Mouse (Mus musculus) CH12.LX (cell line): Measurements from ENCODE around the gene Ttll8. TPM values are rescaled to one million over a fixed set of nuclear protein-coding genes. Genes with fewer than 3 reads are reported as not detected.

ENCODE experiments used
- DNase-seq: peaks from one replicate; pipeline ENCODE4 v3.0.0-alpha.2; 2013; ENCODE audit errors: extremely low read depth
- H3K27ac ChIP-seq: 2 replicates; pipeline ENCODE4 v1.5.1; 2012; ENCODE audit warnings: low read depth, mild to moderate bottlenecking, control low read depth, moderate library complexity; ENCODE audit not compliant: insufficient read depth
- H3K27me3 ChIP-seq: replicated peaks from 2 replicates; pipeline ENCODE3; 2012; ENCODE audit warnings: inconsistent platforms
- H3K36me3 ChIP-seq, 2 experiments: replicated peaks in 1 of 2; 2 replicates each; pipeline versions ENCODE3 to v1.6.1; 2012; ENCODE audit warnings: inconsistent platforms in 1 of 2, low read length in 1 of 2, mild to moderate bottlenecking in 1 of 2, mixed read lengths in 1 of 2, moderate library complexity in 1 of 2; ENCODE audit not compliant: control insufficient read depth in 1 of 2, insufficient read depth in 1 of 2
- H3K4me1 ChIP-seq, 2 experiments: 2 replicates each; pipeline ENCODE4 v1.6.1; 2012; ENCODE audit warnings: inconsistent platforms in 1 of 2, moderate library complexity in 1 of 2; ENCODE audit not compliant: insufficient read depth in 2 of 2, control insufficient read depth in 1 of 2
- H3K4me2 ChIP-seq: 2 replicates; pipeline ENCODE4 v1.6.1; 2012; ENCODE audit warnings: low read depth, mild to moderate bottlenecking, control low read depth; ENCODE audit not compliant: poor library complexity, insufficient read depth, severe bottlenecking
- H3K4me3 ChIP-seq, 3 experiments: fragments of 150-350 bp in 1 of 3; sonication (generic) in 1 of 3; replicated peaks in 1 of 3; 2 replicates each; pipeline versions ENCODE3 to v1.5.1; 2011 to 2012; ENCODE audit warnings: low read depth in 2 of 3, low read length in 2 of 3, mild to moderate bottlenecking in 2 of 3, moderate library complexity in 2 of 3, control low read depth in 1 of 3, improper control_type of control experiment in 1 of 3, inconsistent platforms in 1 of 3, mixed read lengths in 1 of 3; ENCODE audit not compliant: poor library complexity in 1 of 3
- H3K79me2 ChIP-seq: replicated peaks from 2 replicates; pipeline ENCODE4 v1.6.1; 2012; ENCODE audit warnings: mild to moderate bottlenecking, moderate library complexity; ENCODE audit not compliant: control insufficient read depth, poor library complexity, insufficient read depth, severe bottlenecking; ENCODE audit errors: extremely low read depth
- H3K9ac ChIP-seq: 2 replicates; pipeline ENCODE4 v1.6.1; 2012; ENCODE audit warnings: low read depth, mild to moderate bottlenecking, control low read depth, moderate library complexity; ENCODE audit not compliant: insufficient read depth
- H3K9me3 ChIP-seq: replicated peaks from 2 replicates; pipeline ENCODE3; 2012; ENCODE audit warnings: low read length, inconsistent platforms, mixed read lengths
- CHD1 ChIP-seq: IDR thresholded peaks from 2 replicates; pipeline ENCODE4 v1.6.1; 2012; ENCODE audit warnings: low read depth, low read length, improper control_type of control experiment, inconsistent platforms
- CTCF ChIP-seq, 2 experiments: IDR thresholded peaks in 1 of 2; conservative IDR thresholded peaks in 1 of 2; 2 replicates each; pipeline ENCODE4 v1.5.1; 2011 to 2012; ENCODE audit warnings: low read depth in 2 of 2, low read length in 2 of 2, improper control_type of control experiment in 1 of 2, inconsistent platforms in 1 of 2, mild to moderate bottlenecking in 1 of 2, moderate library complexity in 1 of 2
- ELF1 ChIP-seq: IDR thresholded peaks from 2 replicates; pipeline ENCODE4 v1.6.1; 2014; ENCODE audit warnings: low read depth, mild to moderate bottlenecking, inconsistent platforms, low read length, improper control_type of control experiment
- EP300 ChIP-seq: IDR thresholded peaks from 2 replicates; pipeline ENCODE4 v1.6.1; 2011; ENCODE audit warnings: low read length, improper control_type of control experiment
- GABPA ChIP-seq: IDR thresholded peaks from 2 replicates; pipeline ENCODE4 v1.6.1; 2012; ENCODE audit warnings: low read depth, low read length, improper control_type of control experiment, inconsistent platforms; ENCODE audit not compliant: insufficient replicate concordance
- IRF4 ChIP-seq: IDR thresholded peaks from 2 replicates; pipeline ENCODE4 v1.6.1; 2014; ENCODE audit warnings: low read depth, mild to moderate bottlenecking, inconsistent platforms, low read length, improper control_type of control experiment
- JUN ChIP-seq: IDR thresholded peaks from 2 replicates; pipeline ENCODE4 v1.6.1; 2011; ENCODE audit warnings: low read depth, mild to moderate bottlenecking, low read length, improper control_type of control experiment, moderate library complexity; ENCODE audit not compliant: insufficient read depth
- JUND ChIP-seq: conservative IDR thresholded peaks from 2 replicates; pipeline ENCODE4 v1.6.1; 2011; ENCODE audit warnings: low read depth, low read length, improper control_type of control experiment
- KAT2A ChIP-seq: IDR thresholded peaks from 2 replicates; pipeline ENCODE4 v1.6.1; 2012; ENCODE audit warnings: low read length, improper control_type of control experiment, inconsistent platforms; ENCODE audit not compliant: insufficient replicate concordance
- MAX ChIP-seq: IDR thresholded peaks from 2 replicates; pipeline ENCODE4 v1.6.1; 2011; ENCODE audit warnings: low read length, improper control_type of control experiment
- MEF2A ChIP-seq: IDR thresholded peaks from 2 replicates; pipeline ENCODE4 v1.6.1; 2014; ENCODE audit warnings: low read depth, mild to moderate bottlenecking, inconsistent platforms, low read length, improper control_type of control experiment, borderline replicate concordance
- MYC ChIP-seq: IDR thresholded peaks from 2 replicates; pipeline ENCODE4 v1.6.1; 2011; ENCODE audit warnings: low read depth, mild to moderate bottlenecking, improper control_type of control experiment, low read length
- NRF1 ChIP-seq: IDR thresholded peaks from 2 replicates; pipeline ENCODE4 v1.6.1; 2014; ENCODE audit warnings: low read depth, mild to moderate bottlenecking, inconsistent platforms, low read length, improper control_type of control experiment, moderate library complexity
- PAX5 ChIP-seq: IDR thresholded peaks from 2 replicates; pipeline ENCODE4 v1.6.1; 2012; ENCODE audit warnings: low read length, inconsistent platforms, mixed read lengths
- POLR2AphosphoS2 ChIP-seq: IDR thresholded peaks from 2 replicates; pipeline ENCODE4 v1.6.1; 2011; ENCODE audit warnings: low read depth, low read length, improper control_type of control experiment
- RAD21 ChIP-seq: IDR thresholded peaks from 2 replicates; pipeline ENCODE4 v1.6.1; 2011; ENCODE audit warnings: low read depth, mild to moderate bottlenecking, low read length, improper control_type of control experiment, moderate library complexity
- SIN3A ChIP-seq: IDR thresholded peaks from 2 replicates; pipeline ENCODE4 v1.6.1; 2012; ENCODE audit warnings: low read length, improper control_type of control experiment, inconsistent platforms
- SMC3 ChIP-seq: IDR thresholded peaks from 2 replicates; pipeline ENCODE4 v1.6.1; 2011; ENCODE audit warnings: low read depth, low read length, improper control_type of control experiment
- TCF12 ChIP-seq: IDR thresholded peaks from 2 replicates; pipeline ENCODE4 v1.6.1; 2014; ENCODE audit warnings: low read depth, mild to moderate bottlenecking, inconsistent platforms, low read length, improper control_type of control experiment
- USF1 ChIP-seq: IDR thresholded peaks from 2 replicates; pipeline ENCODE4 v1.6.1; 2014; ENCODE audit warnings: low read depth, mild to moderate bottlenecking, inconsistent platforms, low read length, improper control_type of control experiment
- USF2 ChIP-seq: conservative IDR thresholded peaks from 2 replicates; pipeline ENCODE4 v1.6.1; 2011; ENCODE audit warnings: low read depth, low read length, improper control_type of control experiment
- ZC3H11A ChIP-seq: IDR thresholded peaks from 2 replicates; pipeline ENCODE4 v1.6.1; 2012; ENCODE audit warnings: low read depth, mild to moderate bottlenecking, inconsistent platforms, low read length, improper control_type of control experiment
- ZKSCAN1 ChIP-seq: IDR thresholded peaks from 2 replicates; pipeline ENCODE4 v1.6.1; 2012; ENCODE audit warnings: low read depth, inconsistent platforms, low read length, improper control_type of control experiment, borderline replicate concordance
- ZMIZ1 ChIP-seq: IDR thresholded peaks from 2 replicates; pipeline ENCODE4 v1.6.1; 2012; ENCODE audit warnings: low read depth, mild to moderate bottlenecking, inconsistent platforms, low read length, improper control_type of control experiment
- ZNF384 ChIP-seq: IDR thresholded peaks from 2 replicates; pipeline ENCODE4 v1.6.1; 2012; ENCODE audit warnings: low read depth, low read length, improper control_type of control experiment, inconsistent platforms
- dilution Hi-C: fragments of 300-500 bp; cut with MboI; formaldehyde crosslinking; loops from 2 replicates; pipeline ENCODE4 v1.14.3; 2020; ENCODE audit warnings: low sequenced_read_pairs; ENCODE audit not compliant: extremely low pct_unique_long_range_greater_than_20kb, extremely low pct_ligation_motif_present
- in situ Hi-C: fragments of 300-500 bp; cut with MboI; formaldehyde crosslinking; loops from 3 replicates; pipeline ENCODE4 v1.14.3; 2019; ENCODE audit warnings: low sequenced_read_pairs, low pct_ligation_motif_present, low pct_unique_long_range_greater_than_20kb, mixed read lengths
- polyA plus RNA-seq: library from polyadenylated mRNA; unstranded; fragments of >175 nt; gene quantifications from 2 replicates; pipeline ENCODE4 v1.2.1, GENCODE M21; 2012; ENCODE audit warnings: low read depth; ENCODE audit not compliant: insufficient read length
- total RNA-seq, 2 experiments: library from RNA; depleted of rRNA; stranded (reverse); fragments of 300-350 nt in 1 of 2; fragments of >200 nt in 1 of 2; gene quantifications; 2 replicates each; pipeline ENCODE4 v1.2.3; 2012 to 2014

The Ttll8 gene
- total and polyA plus RNA-seq, 3 experiments = not detected

DNA sequence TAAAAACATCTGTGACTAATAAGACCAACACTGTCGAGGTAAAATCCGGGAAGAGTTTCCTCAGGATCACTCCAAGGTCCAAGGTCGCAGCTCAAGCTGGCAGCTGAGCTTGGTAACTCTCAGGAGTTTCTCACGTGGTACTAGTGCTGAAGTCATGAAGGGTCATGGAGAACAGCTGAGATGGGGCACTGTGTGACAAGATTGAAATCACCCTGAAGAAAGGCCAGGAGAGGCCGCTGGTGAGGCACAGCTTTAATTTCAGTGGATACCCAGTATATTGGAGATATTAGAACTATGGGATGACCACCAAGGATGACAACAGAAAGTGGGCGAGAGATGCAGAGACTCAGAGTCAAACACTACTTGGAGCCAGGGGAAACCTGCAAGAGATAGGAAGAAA lies 7.4 kb downstream of the Ttll8 start:
- H3K27ac ChIP-seq = no peak overlapping the region
- H3K4me2 ChIP-seq = no peak overlapping the region
- peak; percentile 6 for DNase-seq
- H3K4me1 ChIP-seq = no peaks in the 10 kb centered on the region
- in situ Hi-C loops = no loop called here
- no peak for TF ChIP-seq IRF4
- no peak for TF ChIP-seq ZKSCAN1
- peak in 1 of 2 experiments; percentile 33; a peak in 1 of 4 replicates for TF ChIP-seq CTCF (conservative IDR thresholded peaks at IDR 0.05 in 1 of 2, IDR thresholded peaks at IDR 0.05 in 1 of 2; ENCODE audit: low read depth in 2 of 2, low read length in 2 of 2)
- TF ChIP-seq JUND = no peak
- no peak for TF ChIP-seq POLR2AphosphoS2
- TF ChIP-seq ELF1 = no peak
- no peak for TF ChIP-seq USF2
- TF ChIP-seq, all 38 proteins: peak for 1
- H3K36me3 ChIP-seq = no peaks in the 10 kb centered on the region
- no peak overlapping the region for H3K9ac ChIP-seq
- H3K79me2 ChIP-seq = no peaks in the 10 kb centered on the region
- no peak overlapping the region for H3K4me3 ChIP-seq
- H3K27me3 ChIP-seq = peaks cover 72% of the 10 kb centered on the region
- H3K9me3 ChIP-seq = peaks cover 9% of the 10 kb centered on the region
- dilution Hi-C loops = no loop called here

GRCm38 (mm10) chr15:88943896-88944551 lies 10.2 kb downstream of the Ttll8 start:
- H3K9ac ChIP-seq = no peak overlapping the region
- peaks cover 81% of the 10 kb centered on the region for H3K27me3 ChIP-seq
- no peak overlapping the region for H3K27ac ChIP-seq
- no peak for TF ChIP-seq RAD21
- TF ChIP-seq ZMIZ1 = no peak
- no peak for TF ChIP-seq USF1
- TF ChIP-seq GABPA = no peak
- no peak for TF ChIP-seq MAX
- no peak for TF ChIP-seq CHD1
- no peak for TF ChIP-seq PAX5
- no peak for TF ChIP-seq ELF1
- TF ChIP-seq ZC3H11A = no peak
- TF ChIP-seq ZNF384 = no peak
- TF ChIP-seq EP300 = no peak
- no peak for TF ChIP-seq MEF2A
- no peak for TF ChIP-seq TCF12
- TF ChIP-seq KAT2A = no peak
- no peak for TF ChIP-seq NRF1
- no peak for TF ChIP-seq JUN
- no peak for TF ChIP-seq MYC
- no peak for TF ChIP-seq USF2
- no peak for TF ChIP-seq SMC3
- no peak for TF ChIP-seq SIN3A
- no peak overlapping the region for H3K4me2 ChIP-seq
- dilution Hi-C loops (no loop called here), in situ Hi-C loops (no loop called here)
- H3K9me3 ChIP-seq = peaks cover 9% of the 10 kb centered on the region
- H3K36me3 ChIP-seq = no peaks in the 10 kb centered on the region
- H3K4me1 ChIP-seq = no peaks in the 10 kb centered on the region
- H3K79me2 ChIP-seq = no peaks in the 10 kb centered on the region
- no peak for DNase-seq
- no peak overlapping the region for H3K4me3 ChIP-seq
